In the genomic region with DNA sequence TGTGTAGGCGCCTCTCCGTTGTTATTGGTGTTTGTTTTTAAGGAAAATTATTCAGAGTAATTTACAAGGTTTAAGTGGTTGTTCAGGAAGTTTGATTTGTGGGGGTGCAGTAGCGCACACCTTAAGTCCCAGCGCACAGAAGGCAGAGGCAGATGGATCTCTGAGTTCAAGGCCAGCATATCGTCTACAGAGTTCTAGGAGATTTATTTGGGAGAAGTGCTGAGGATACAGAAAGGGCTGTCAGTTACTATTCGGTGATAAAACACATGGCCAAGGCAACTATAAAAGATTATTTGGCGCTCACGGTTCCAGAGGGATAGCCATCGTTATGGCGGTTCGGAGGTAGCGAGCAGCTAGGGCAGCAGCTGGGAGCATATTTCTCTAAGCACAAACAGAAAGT, we compare ENCODE assay signal across 7 mouse cellular contexts. TPM values are rescaled to one million over a fixed set of nuclear protein-coding genes. Genes with fewer than 3 reads are reported as not detected.
DNase-seq lines count a peak whose midpoint lies in the region; ATAC-seq and TF ChIP-seq lines count a peak whose summit lies in the region.

No protein-coding gene starts in this region.

- H3K4me2 ChIP-seq in embryonic facial prominence, embryonic 13.5 days, result peak overlapping the region; percentile 60
- peak overlapping the region; percentile 79 for H3K4me2 ChIP-seq in intestine, postnatal 0 days (replicated peaks; ENCODE audit: low read depth)

- no peaks in the 10 kb centered on the region for H3K27me3 ChIP-seq in testis, adult 2 months (ENCODE audit: control insufficient read depth, insufficient read depth, low read length)
- no peaks in the 10 kb centered on the region for H3K27me3 ChIP-seq in embryonic facial prominence, embryonic 13.5 days
- H3K27me3 ChIP-seq in intestine, postnatal 0 days (replicated peaks; ENCODE audit: control insufficient read depth, insufficient read depth, low read length), result no peaks in the 10 kb centered on the region

- no peak for TF ChIP-seq POLR2A in testis, adult 2 months (IDR thresholded peaks at IDR 0.05; ENCODE audit: control insufficient read depth, low read depth, low read length)
- no peak for TF ChIP-seq POLR2A in olfactory bulb, adult 2 months (IDR thresholded peaks at IDR 0.05; ENCODE audit: insufficient read depth, low read depth, low read length)

- H3K9me3 ChIP-seq in embryonic facial prominence, embryonic 13.5 days, result no peaks in the 10 kb centered on the region
- H3K9me3 ChIP-seq in intestine, postnatal 0 days (ENCODE audit: control insufficient read depth), result no peaks in the 10 kb centered on the region

- H3K27ac ChIP-seq in testis, adult 2 months (ENCODE audit: control insufficient read depth, insufficient read depth, low read depth, low read length), result peak overlapping the region; percentile 83
- H3K27ac ChIP-seq in embryonic facial prominence, embryonic 13.5 days, result peak overlapping the region; percentile 91; the same call in 1 of the 2 replicates
- peak overlapping the region; percentile 90 for H3K27ac ChIP-seq in intestine, postnatal 0 days (ENCODE audit: low read depth, low read length)
- H3K27ac ChIP-seq in olfactory bulb, adult 2 months (ENCODE audit: insufficient read depth, low read depth, low read length), result no peak overlapping the region

- no peak for DNase-seq in testis, postnatal 10 days (ENCODE audit: low spot score)
- no peak for DNase-seq in cerebellum, adult 9-10 months
- no peak for DNase-seq in spleen, postnatal 4 days (ENCODE audit: low spot score in 2 of 2)

- WGBS in embryonic facial prominence, embryonic 13.5 days, result 17% methylated on average over 12 of the region's 12 CpGs
- WGBS in intestine, postnatal 0 days, result 6% methylated on average over 12 of the region's 12 CpGs
- WGBS in olfactory bulb, adult 2 months, result 7% methylated on average over 12 of the region's 12 CpGs

- ATAC-seq in embryonic facial prominence, embryonic 13.5 days (ENCODE audit: insufficient number of reproducible peaks, insufficient read depth, low FRiP score, low TSS enrichment, low read depth), result no peak
- no peak for ATAC-seq in intestine, postnatal 0 days

- H3K4me3 ChIP-seq in testis, adult 2 months (ENCODE audit: control insufficient read depth, low read depth, low read length), result peak overlapping the region; percentile 34
- peak overlapping the region; percentile 80 for H3K4me3 ChIP-seq in embryonic facial prominence, embryonic 13.5 days
- H3K4me3 ChIP-seq in intestine, postnatal 0 days (ENCODE audit: low read depth, low read length), result peak overlapping the region; percentile 88
- H3K4me3 ChIP-seq in olfactory bulb, adult 2 months (ENCODE audit: insufficient read depth, low read depth, low read length), result 0 out of 2 replicates have a peak overlapping the region, but pooled peaks have one; percentile 3

- peak overlapping the region; percentile 86 for H3K9ac ChIP-seq in embryonic facial prominence, embryonic 13.5 days
- H3K9ac ChIP-seq in intestine, postnatal 0 days (ENCODE audit: low read depth, low read length), result peak overlapping the region; percentile 64

- no peaks in the 10 kb centered on the region for H3K36me3 ChIP-seq in testis, adult 2 months (ENCODE audit: control insufficient read depth, insufficient read depth, low read length)
- peaks cover 19% of the 10 kb centered on the region for H3K36me3 ChIP-seq in embryonic facial prominence, embryonic 13.5 days
- H3K36me3 ChIP-seq in intestine, postnatal 0 days (ENCODE audit: control insufficient read depth, insufficient read depth), result peaks cover 5% of the 10 kb centered on the region; the same call in 1 of the 2 replicates

- no peak for TF ChIP-seq CTCF in testis, adult 2 months (IDR thresholded peaks at IDR 0.05; ENCODE audit: control insufficient read depth, insufficient read depth, insufficient replicate concordance, low read depth, low read length)
- TF ChIP-seq CTCF in intestine, postnatal 0 days (IDR thresholded peaks at IDR 0.05; ENCODE audit: low read depth), result no peak
- no peak for TF ChIP-seq CTCF in olfactory bulb, adult 2 months (IDR thresholded peaks at IDR 0.05; ENCODE audit: insufficient read depth, low read depth, low read length)

- H3K4me1 ChIP-seq in testis, adult 2 months (ENCODE audit: control insufficient read depth, insufficient read depth, low read length), result no peaks in the 10 kb centered on the region
- H3K4me1 ChIP-seq in embryonic facial prominence, embryonic 13.5 days, result peaks cover 14% of the 10 kb centered on the region
- 0 out of 2 replicates have a peak, but pooled peaks cover 3% of the 10 kb centered on the region for H3K4me1 ChIP-seq in intestine, postnatal 0 days (replicated peaks; ENCODE audit: control insufficient read depth, insufficient read depth, low read length)
- peaks cover 7% of the 10 kb centered on the region; the same call in 1 of the 2 replicates for H3K4me1 ChIP-seq in olfactory bulb, adult 2 months (ENCODE audit: control insufficient read depth, insufficient read depth, low read length)

RNA-seq across cellular contexts. Expression of gene Cnih4, which starts 0.5 kb away (rescaled TPM):
- 5.5 and 6.0 TPM in 2 replicates for polyA plus RNA-seq in testis, adult 2 months (2012; rRNA removed)
- 89.2 and 98.8 TPM in 2 replicates for polyA plus RNA-seq in embryonic facial prominence, embryonic 13.5 days (2015; fragmentation: Nextera tagmentation; extraction: Ambion mirVana)
- 107 and 120 TPM in 2 replicates for polyA plus RNA-seq in intestine, postnatal 0 days (2015; fragmentation: Nextera tagmentation; extraction: Ambion mirVana)
- not detected in 2 replicates for polyA plus RNA-seq in olfactory bulb, adult 2 months (2012; ENCODE audit: insufficient read depth, insufficient read length, low replicate concordance, missing spikeins)

RNA-seq across cellular contexts. Expression of gene Nvl, which starts 1.0 kb away (rescaled TPM):
- polyA plus RNA-seq in testis, adult 2 months (2012; rRNA removed), result 5.2 and 6.2 TPM in 2 replicates
- 51.6 and 55.4 TPM in 2 replicates for polyA plus RNA-seq in embryonic facial prominence, embryonic 13.5 days (2015; fragmentation: Nextera tagmentation; extraction: Ambion mirVana)
- 7.3 and 8.5 TPM in 2 replicates for polyA plus RNA-seq in intestine, postnatal 0 days (2015; fragmentation: Nextera tagmentation; extraction: Ambion mirVana)
- 167 TPM in 1 of 2 replicates, not detected in the other for polyA plus RNA-seq in olfactory bulb, adult 2 months (2012; ENCODE audit: insufficient read depth, insufficient read length, low replicate concordance, missing spikeins)

Comparison
In these comparisons a context has a peak if more than half of its experiments do, and no peak if none do; other contexts are left out.
1. H3K4me3 ChIP-seq: peak in every context shown above with its lines; median percentile 88 in intestine, postnatal 0 days; 80 in embryonic facial prominence, embryonic 13.5 days; 34 in testis, adult 2 months; 3 in olfactory bulb, adult 2 months.